Mouse (Mus musculus): ENCODE measurements around the gene Ttbk1. TPM values are rescaled to one million over a fixed set of nuclear protein-coding genes. Genes with fewer than 3 reads are reported as not detected.
A peak's percentile ranks its signal among the peaks of the same experiment; 100 is the strongest.

Gene Ttbk1
- polyA plus RNA-seq, 1 experiment from 2014 or later: 0.02 TPM

DNA sequence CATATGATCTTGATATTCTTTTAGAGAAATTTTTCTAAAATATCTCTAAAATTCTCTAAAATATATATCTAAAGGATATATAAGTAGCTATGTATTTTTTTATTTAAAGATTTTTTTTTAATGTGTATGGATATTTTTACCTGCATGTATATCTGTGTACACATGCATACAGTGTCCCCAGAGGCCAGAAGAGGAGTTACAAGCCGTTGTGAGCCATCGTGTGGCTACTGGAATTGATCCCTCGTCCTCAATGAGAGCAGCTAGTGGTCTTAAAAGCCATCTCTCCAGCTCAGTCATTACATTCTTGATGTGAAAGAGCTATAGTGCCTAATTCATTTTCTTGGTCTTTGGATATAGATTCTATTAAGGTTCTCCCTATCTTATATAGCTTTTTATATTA lies 79.0 kb downstream of the Ttbk1 start:
- no peak overlapping the region for H3K9ac ChIP-seq
- H3K4me1 ChIP-seq (replicated peaks): no peaks in the 10 kb centered on the region
- H3K27me3 ChIP-seq: no peaks in the 10 kb centered on the region
- peaks cover 38% of the 10 kb centered on the region; the same call in 1 of the 2 replicates for H3K36me3 ChIP-seq
- no peak for DNase-seq
- no peak overlapping the region for H3K4me2 ChIP-seq
- H3K9me3 ChIP-seq (replicated peaks): no peaks in the 10 kb centered on the region
- H3K4me3 ChIP-seq (replicated peaks): no peak overlapping the region
- 42% methylated on average over 3 of the region's 3 CpGs for WGBS (ENCODE audit: insufficient replicate concordance)
- H3K27ac ChIP-seq: no peak overlapping the region
- no peak for ATAC-seq (ENCODE audit: low read depth)

DNA sequence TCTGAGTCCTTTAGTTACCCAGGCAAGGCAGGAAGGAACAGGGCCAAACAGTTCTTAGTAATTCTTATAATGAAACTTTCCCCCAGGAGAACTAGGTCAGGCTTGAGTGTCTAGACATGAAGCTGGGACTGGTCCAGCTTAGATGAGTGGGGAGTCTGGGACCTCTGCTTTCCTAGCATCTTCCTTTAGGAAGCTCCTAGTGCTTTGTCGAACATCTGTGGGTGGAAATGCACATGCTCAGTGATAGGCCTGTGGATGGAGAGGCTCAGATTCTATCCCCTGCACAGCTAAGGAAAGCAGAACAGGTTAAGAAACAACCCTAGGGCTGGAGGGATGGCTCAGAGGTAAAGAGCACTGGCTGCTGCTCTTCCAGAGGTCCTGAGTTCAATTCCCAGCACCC lies 92.8 kb downstream of the Ttbk1 start:
- Histone ChIP-seq H3K36me3 (peaks cover 27% of the 10 kb centered on the region), H3K9ac (no peak overlapping the region), H3K4me1 (replicated peaks) (no peaks in the 10 kb centered on the region), H3K27ac (no peak overlapping the region), H3K4me2 (no peak overlapping the region), H3K4me3 (replicated peaks) (no peak overlapping the region), H3K9me3 (replicated peaks) (no peaks in the 10 kb centered on the region), H3K27me3 (no peaks in the 10 kb centered on the region)
- 80% methylated on average over 1 of the region's 1 CpGs for WGBS (ENCODE audit: insufficient replicate concordance)
- no peak for DNase-seq
- ATAC-seq (ENCODE audit: low read depth): no peak

- peak; percentile 22 for DNase-seq
Observed at GRCm38 (mm10) chr17:46393012-46393411, 94.5 kb downstream of the Ttbk1 start.

More at GRCm38 (mm10) chr17:46393012-46393411, 94.5 kb downstream of the Ttbk1 start:
- no peak overlapping the region for H3K9ac ChIP-seq
- no peaks in the 10 kb centered on the region for H3K27me3 ChIP-seq
- H3K9me3 ChIP-seq (replicated peaks): no peaks in the 10 kb centered on the region
- peaks cover 26% of the 10 kb centered on the region; the same call in 1 of the 2 replicates for H3K36me3 ChIP-seq
- no peak overlapping the region for H3K4me2 ChIP-seq
- ATAC-seq (ENCODE audit: low read depth): no peak
- 49% methylated on average over 2 of the region's 2 CpGs for WGBS (ENCODE audit: insufficient replicate concordance)
- H3K27ac ChIP-seq: no peak overlapping the region
- 0 out of 2 replicates have a peak, but pooled peaks cover 3% of the 10 kb centered on the region for H3K4me1 ChIP-seq (replicated peaks)
- no peak overlapping the region for H3K4me3 ChIP-seq (replicated peaks)

Other genes with a start within 250 kb of the Ttbk1 start
- gene Polr1c, start 239.6 kb downstream of the Ttbk1 start, polyA plus RNA-seq (2015; fragmentation: Nextera tagmentation; extraction: Ambion mirVana): 49.0 and 49.9 TPM in 2 replicates
- 39.8 and 41.8 TPM in 2 replicates for gene Yipf3, start 239.6 kb downstream of the Ttbk1 start, polyA plus RNA-seq (2015; fragmentation: Nextera tagmentation; extraction: Ambion mirVana)
- gene Lrrc73, start 234.1 kb downstream of the Ttbk1 start, polyA plus RNA-seq (2015; fragmentation: Nextera tagmentation; extraction: Ambion mirVana): 0.06 and 0.10 TPM in 2 replicates
- 11.2 and 12.1 TPM in 2 replicates for gene Tjap1, start 204.6 kb downstream of the Ttbk1 start, polyA plus RNA-seq (2015; fragmentation: Nextera tagmentation; extraction: Ambion mirVana)
- gene Dlk2, start 190.3 kb downstream of the Ttbk1 start, polyA plus RNA-seq (2015; fragmentation: Nextera tagmentation; extraction: Ambion mirVana): 0.09 TPM in 1 of 2 replicates, not detected in the other
- gene Abcc10, start 159.3 kb downstream of the Ttbk1 start, polyA plus RNA-seq (2015; fragmentation: Nextera tagmentation; extraction: Ambion mirVana): 1.6 and 1.7 TPM in 2 replicates
- 1.2 and 1.4 TPM in 2 replicates for gene Zfp318, start 103.9 kb downstream of the Ttbk1 start, polyA plus RNA-seq (2015; fragmentation: Nextera tagmentation; extraction: Ambion mirVana)
- gene Crip3, start 58.7 kb downstream of the Ttbk1 start, polyA plus RNA-seq (2015; fragmentation: Nextera tagmentation; extraction: Ambion mirVana): not detected in 2 replicates
- gene Slc22a7, start 49.2 kb downstream of the Ttbk1 start, polyA plus RNA-seq (2015; fragmentation: Nextera tagmentation; extraction: Ambion mirVana): not detected in 2 replicates
- gene Dnph1, start 9.0 kb upstream of the Ttbk1 start, polyA plus RNA-seq (2015; fragmentation: Nextera tagmentation; extraction: Ambion mirVana): 34.6 and 35.1 TPM in 2 replicates
- 0.44 and 0.84 TPM in 2 replicates for gene Cul9, start 58.7 kb upstream of the Ttbk1 start, polyA plus RNA-seq (2015; fragmentation: Nextera tagmentation; extraction: Ambion mirVana)
- 2.9 and 3.2 TPM in 2 replicates for gene Srf, start 68.5 kb upstream of the Ttbk1 start, polyA plus RNA-seq (2015; fragmentation: Nextera tagmentation; extraction: Ambion mirVana)
- 8.0 and 9.1 TPM in 2 replicates for gene Ptk7, start 141.8 kb upstream of the Ttbk1 start, polyA plus RNA-seq (2015; fragmentation: Nextera tagmentation; extraction: Ambion mirVana)
- 5.8 TPM in 2 replicates for gene Klc4, start 158.3 kb upstream of the Ttbk1 start, polyA plus RNA-seq (2015; fragmentation: Nextera tagmentation; extraction: Ambion mirVana)
- gene Mrpl2, start 158.6 kb upstream of the Ttbk1 start, polyA plus RNA-seq (2015; fragmentation: Nextera tagmentation; extraction: Ambion mirVana): 91.5 and 97.5 TPM in 2 replicates
- gene Cul7, start 162.7 kb upstream of the Ttbk1 start, polyA plus RNA-seq (2015; fragmentation: Nextera tagmentation; extraction: Ambion mirVana): 10.9 and 12.4 TPM in 2 replicates
- 31.7 and 31.9 TPM in 2 replicates for gene Rrp36, start 186.7 kb upstream of the Ttbk1 start, polyA plus RNA-seq (2015; fragmentation: Nextera tagmentation; extraction: Ambion mirVana)
- gene Mea1, start 191.1 kb upstream of the Ttbk1 start, polyA plus RNA-seq (2015; fragmentation: Nextera tagmentation; extraction: Ambion mirVana): 65.2 and 67.8 TPM in 2 replicates
- gene Klhdc3, start 193.2 kb upstream of the Ttbk1 start, polyA plus RNA-seq (2015; fragmentation: Nextera tagmentation; extraction: Ambion mirVana): 73.1 and 75.6 TPM in 2 replicates
- 31.2 and 36.0 TPM in 2 replicates for gene Ppp2r5d, start 217.4 kb upstream of the Ttbk1 start, polyA plus RNA-seq (2015; fragmentation: Nextera tagmentation; extraction: Ambion mirVana)
- 8.5 and 9.4 TPM in 2 replicates for gene Pex6, start 223.8 kb upstream of the Ttbk1 start, polyA plus RNA-seq (2015; fragmentation: Nextera tagmentation; extraction: Ambion mirVana)
- gene Gnmt, start 241.5 kb upstream of the Ttbk1 start, polyA plus RNA-seq (2015; fragmentation: Nextera tagmentation; extraction: Ambion mirVana): 11.0 and 11.7 TPM in 2 replicates

Data from liver, embryonic 13.5 days (tissue).